Mouse (Mus musculus): ENCODE data around the gene Dync1i1.

Gene Dync1i1

DNA sequence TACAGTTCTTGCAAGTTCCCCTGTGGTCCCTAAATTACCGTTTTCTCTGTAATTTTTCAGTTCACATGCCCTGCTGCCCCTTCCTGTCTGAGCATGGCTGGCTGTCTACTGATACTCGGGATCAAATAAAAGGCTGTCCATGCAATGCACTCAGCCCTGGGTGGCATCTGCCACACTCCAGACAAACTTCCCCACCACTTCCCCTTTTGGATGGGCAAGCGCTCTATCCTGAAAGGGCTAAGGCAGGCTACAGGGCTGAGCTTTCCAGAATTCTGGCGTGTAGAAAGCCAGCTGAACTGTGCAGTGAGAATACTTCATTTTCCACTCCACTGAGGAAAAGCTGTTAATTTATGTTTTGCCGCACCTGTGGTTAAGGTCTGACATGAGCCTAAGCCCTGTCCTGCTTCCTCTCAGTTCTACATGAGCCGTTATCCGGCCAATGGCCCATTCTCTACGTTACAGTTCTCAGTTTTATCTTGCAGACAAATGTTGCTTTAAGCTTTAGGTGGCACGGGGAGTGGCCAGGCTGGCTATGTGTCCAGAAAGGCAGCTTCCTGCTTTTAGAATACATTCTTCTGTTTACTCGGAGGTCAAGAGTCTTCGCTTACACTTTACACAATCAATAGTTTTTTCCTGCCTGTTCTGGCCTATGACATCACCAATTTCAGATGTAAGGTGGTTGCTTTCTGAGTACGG, 321.4 kb downstream of the Dync1i1 start:
- DNase-seq (ENCODE audit: extremely low spot score, low spot score), result no peak

DNA sequence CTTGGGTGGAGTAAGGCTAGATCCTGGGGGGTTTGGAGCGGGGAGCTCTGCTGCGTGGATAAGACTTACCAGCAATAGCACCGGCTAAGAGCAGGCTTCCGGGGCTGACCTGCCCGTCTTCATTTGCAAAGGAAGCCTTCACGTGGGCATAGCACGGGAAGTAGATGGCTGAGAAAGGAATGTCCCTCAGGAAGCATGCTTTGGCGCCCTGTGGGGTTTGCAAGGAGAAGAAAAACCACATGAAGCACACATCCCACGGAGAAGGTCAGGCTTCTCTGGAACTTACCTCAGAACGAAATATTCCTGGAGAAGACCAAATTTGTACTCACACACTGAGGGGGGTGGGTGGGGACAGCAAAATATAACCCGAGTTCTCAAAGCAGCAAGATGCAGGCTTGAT, 327.3 kb downstream of the Dync1i1 start:
- DNase-seq (ENCODE audit: extremely low spot score, low spot score), result no peak

DNA sequence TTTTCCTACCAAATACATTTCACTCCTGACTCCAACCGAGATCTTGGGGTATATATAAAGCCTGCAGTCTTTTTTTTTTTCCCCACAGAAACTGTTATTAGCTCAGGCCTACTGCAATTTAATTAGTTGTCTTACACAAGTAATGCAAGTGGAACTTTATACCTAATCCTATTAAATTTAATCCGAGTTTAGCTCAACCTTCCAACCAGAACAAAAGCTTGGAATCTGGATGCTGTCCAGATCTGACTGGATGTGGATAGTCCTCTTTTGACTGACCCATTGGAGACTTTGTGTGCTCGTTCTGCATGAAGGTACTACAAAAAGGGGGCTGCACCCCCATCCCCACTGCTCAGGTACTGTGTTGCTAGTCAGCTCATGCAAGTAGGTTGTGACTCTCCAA, 328.5 kb downstream of the Dync1i1 start:
- DNase-seq (ENCODE audit: extremely low spot score, low spot score), result no peak

DNA sequence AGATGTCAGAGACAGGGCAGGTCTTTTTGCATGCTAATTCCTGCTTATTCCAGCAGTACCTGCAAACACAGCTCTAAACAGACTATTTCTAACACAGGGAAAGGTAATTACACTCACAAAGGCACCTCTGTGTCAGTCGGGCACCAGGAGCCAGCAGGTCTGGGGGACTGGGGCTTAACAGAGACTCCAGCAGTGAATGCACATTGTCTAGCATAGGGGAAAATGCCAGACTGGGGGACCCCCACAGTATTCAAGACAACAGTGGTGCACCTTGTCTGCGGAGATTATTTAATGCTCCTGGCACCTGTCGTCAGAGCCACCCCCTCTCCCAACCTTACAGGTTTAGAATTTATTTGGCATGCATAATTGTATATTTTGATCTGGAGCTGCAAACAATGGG, 333.1 kb downstream of the Dync1i1 start:
- no peak for DNase-seq (ENCODE audit: extremely low spot score, low spot score)

DNA sequence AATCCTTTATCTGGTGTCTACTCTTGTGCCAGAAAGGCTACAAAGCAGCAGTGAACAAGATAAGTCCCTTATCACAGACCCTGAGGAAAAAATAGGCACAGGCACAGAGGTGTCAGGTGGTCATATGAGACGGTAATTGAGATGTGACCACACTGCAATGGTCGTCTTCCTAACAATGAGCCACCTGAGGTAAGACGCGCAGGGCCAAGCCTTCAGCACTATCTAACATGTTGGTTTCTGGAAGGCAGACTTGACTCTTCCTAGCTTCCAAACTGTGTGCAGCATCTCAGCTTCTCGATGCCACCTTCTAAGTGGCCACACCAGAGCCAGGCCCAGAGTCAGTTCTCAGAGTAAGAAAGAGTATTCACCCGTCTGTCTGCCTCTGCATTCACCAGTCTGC, 341.8 kb downstream of the Dync1i1 start:
- no peak for DNase-seq (ENCODE audit: extremely low spot score, low spot score)

DNA sequence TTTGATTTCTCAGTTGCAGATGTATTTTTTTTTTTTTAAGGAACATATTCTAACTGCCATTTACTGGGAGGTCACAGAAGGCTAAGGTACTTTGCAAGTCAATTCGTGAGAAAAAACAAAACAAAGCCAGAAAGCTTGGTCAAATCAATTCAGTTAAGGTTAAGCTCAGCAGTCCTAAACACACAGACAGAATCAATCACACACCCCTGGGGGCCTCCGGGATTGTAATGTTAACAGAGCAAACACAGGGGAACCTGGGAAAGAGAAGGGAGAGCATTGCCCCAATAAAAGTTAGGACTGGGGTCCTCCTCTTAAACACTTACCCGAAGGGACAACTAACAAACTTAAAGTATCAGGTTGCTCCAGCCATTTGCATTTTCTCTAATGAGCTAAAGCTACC, 344.6 kb downstream of the Dync1i1 start:
- no peak for DNase-seq (ENCODE audit: extremely low spot score, low spot score)

DNA sequence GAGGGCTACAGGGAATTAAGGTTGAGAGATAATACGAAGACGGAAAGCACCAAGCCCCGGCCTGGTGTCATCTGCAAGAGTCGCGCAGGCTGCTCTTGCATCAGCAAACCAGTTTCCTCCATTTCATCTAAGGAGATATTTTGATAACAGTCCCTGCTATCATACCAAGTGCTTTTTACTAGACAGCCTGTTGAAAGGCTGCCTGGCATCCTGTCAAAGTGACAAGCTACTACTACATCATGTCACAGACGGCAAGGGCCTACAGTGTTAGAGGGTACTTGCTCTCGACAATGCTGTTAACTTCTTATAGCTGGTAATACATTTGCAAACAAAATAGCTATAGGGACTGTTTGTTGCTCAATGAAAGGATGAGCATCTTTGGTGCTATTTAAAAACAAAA, 345.6 kb downstream of the Dync1i1 start:
- no peak for DNase-seq (ENCODE audit: extremely low spot score, low spot score)

DNA sequence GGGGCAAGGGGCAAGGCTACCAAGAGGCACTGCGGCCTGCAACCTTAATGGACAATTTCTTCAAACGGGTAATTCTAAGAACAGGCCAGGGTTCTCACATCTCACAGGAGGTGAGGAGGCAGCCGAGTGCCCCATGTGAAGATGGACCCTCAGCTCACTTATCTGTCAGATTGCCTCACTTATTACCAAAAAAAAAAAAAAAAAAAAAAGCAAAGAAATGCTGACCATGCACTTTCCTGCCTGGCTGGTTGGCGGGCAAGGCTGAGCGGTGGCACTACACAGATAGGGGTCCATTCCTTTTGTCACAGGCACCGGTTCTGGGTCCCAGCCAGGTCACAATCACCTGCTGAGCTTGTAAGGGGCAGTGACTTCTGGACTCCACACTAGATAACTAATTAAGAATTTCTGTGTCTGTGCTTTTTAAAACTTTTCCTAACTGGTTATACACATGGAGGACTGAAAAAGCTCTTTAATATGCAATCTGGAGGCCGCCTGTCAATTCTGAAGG, 350.6 kb downstream of the Dync1i1 start:
- no peak for DNase-seq (ENCODE audit: extremely low spot score, low spot score)

DNA sequence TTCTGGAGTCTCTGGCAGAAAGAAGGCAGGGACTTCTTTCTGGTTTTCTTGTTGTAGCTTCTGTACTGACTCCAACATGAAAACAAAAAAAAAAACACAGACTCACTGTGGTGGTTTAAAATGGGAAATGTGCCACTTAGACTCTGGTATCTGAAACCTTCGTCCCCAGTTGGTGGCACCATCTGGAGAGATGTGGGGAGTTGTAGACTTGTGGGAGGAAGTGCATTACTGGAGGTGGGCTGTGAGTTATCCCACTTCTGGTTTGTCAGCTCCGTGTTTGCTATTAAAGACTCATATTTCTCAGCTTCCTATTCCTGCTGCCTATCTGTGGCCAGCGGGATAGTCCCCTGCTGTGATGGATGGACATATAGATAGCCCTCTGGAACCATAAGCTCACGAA, 351.8 kb downstream of the Dync1i1 start:
- DNase-seq (ENCODE audit: extremely low spot score, low spot score), result no peak
